Mouse (Mus musculus) liver, adult 2 months (tissue): ENCODE measurements at regions not wholly inside any gene's neighbourhood (a gene's known extent, or its start where the extent isn't known, plus 50 kb on each side); places are given as distances from the start of the nearest gene placed in this dataset.
A peak's percentile ranks its signal among the peaks of the same experiment; 100 is the strongest.

Experiments
- DNase-seq: peaks from one replicate; pipeline ENCODE4 v3.0.0-alpha.2; 2011; ENCODE audit warnings: low read depth, low spot score; ENCODE audit errors: extremely low read depth
- H3K27ac ChIP-seq: fragments of 200-500 bp; replicated peaks from 2 replicates; pipeline ENCODE4 v1.5.1; 2012; ENCODE audit warnings: low read depth, mild to moderate bottlenecking, control low read depth, inconsistent platforms, low read length; ENCODE audit not compliant: insufficient read depth
- H3K27me3 ChIP-seq: fragments of 200-500 bp; 2 replicates; pipeline ENCODE4 v1.6.1; 2012; ENCODE audit warnings: mild to moderate bottlenecking, moderate library complexity, low read length, inconsistent platforms; ENCODE audit not compliant: control insufficient read depth, insufficient read depth
- H3K36me3 ChIP-seq: fragments of 200-500 bp; 2 replicates; pipeline ENCODE4 v1.6.1; 2012; ENCODE audit warnings: low read length, inconsistent platforms; ENCODE audit not compliant: control insufficient read depth, insufficient read depth
- H3K4me1 ChIP-seq: fragments of 200-500 bp; 2 replicates; pipeline ENCODE4 v1.6.1; 2011; ENCODE audit warnings: low read length; ENCODE audit not compliant: control insufficient read depth, insufficient read depth
- H3K4me3 ChIP-seq: fragments of 200-500 bp; 2 replicates; pipeline ENCODE4 v1.5.1; 2011; ENCODE audit warnings: low read depth, mild to moderate bottlenecking, control low read depth, low read length, moderate library complexity; ENCODE audit not compliant: insufficient read depth
- H3K79me2 ChIP-seq: fragments of 200-500 bp; 2 replicates; pipeline ENCODE4 v1.6.1; 2012; ENCODE audit warnings: inconsistent platforms, mild to moderate bottlenecking, low read length, moderate library complexity; ENCODE audit not compliant: control insufficient read depth, insufficient read depth
- H3K9ac ChIP-seq: fragments of 200-500 bp; 2 replicates; pipeline ENCODE4 v1.6.1; 2012; ENCODE audit warnings: low read depth, mild to moderate bottlenecking, control low read depth, inconsistent platforms, low read length
- CTCF ChIP-seq: fragments of 200-500 bp; IDR thresholded peaks from 2 replicates; pipeline ENCODE4 v1.5.1; 2011; ENCODE audit warnings: low read depth, low read length, control low read depth
- POLR2A ChIP-seq: fragments of 200-500 bp; IDR thresholded peaks from 2 replicates; pipeline ENCODE4 v1.6.1; 2011; ENCODE audit warnings: low read length, control low read depth; ENCODE audit not compliant: insufficient read depth; ENCODE audit errors: extremely low read depth
- WGBS: fragments of 180-500 bp; shearing (Covaris S2); methylation state at CpG from one replicate; pipeline ENCODE4 v1.1.7; 2018; 5-methylcytosine and 5-hydroxymethylcytosine counted together

GRCm38 (mm10) chr6:89050575-89051270 is 148.7 kb downstream of the Tpra1 start:
- Histone ChIP-seq H3K36me3 (no peaks in the 10 kb centered on the region), H3K4me1 (no peaks in the 10 kb centered on the region), H3K79me2 (no peaks in the 10 kb centered on the region), H3K9ac (no peak overlapping the region), H3K27me3 (no peaks in the 10 kb centered on the region), H3K4me3 (no peak overlapping the region), H3K27ac (no peak overlapping the region)
- TF ChIP-seq POLR2A: no peak
- no peak for TF ChIP-seq CTCF
- DNase-seq: peak; percentile 6
- 81% methylated on average over 13 of the region's 13 CpGs for WGBS

GRCm38 (mm10) chr6:89052758-89053460 is 150.9 kb downstream of the Tpra1 start:
- WGBS: 75% methylated on average over 9 of the region's 9 CpGs
- TF ChIP-seq CTCF (no peak), POLR2A (no peak)
- no peaks in the 10 kb centered on the region for H3K4me1 ChIP-seq
- no peak for DNase-seq
- H3K4me3 ChIP-seq: no peak overlapping the region
- H3K79me2 ChIP-seq: no peaks in the 10 kb centered on the region
- no peak overlapping the region for H3K27ac ChIP-seq
- no peaks in the 10 kb centered on the region for H3K27me3 ChIP-seq
- H3K36me3 ChIP-seq: no peaks in the 10 kb centered on the region
- H3K9ac ChIP-seq: no peak overlapping the region

GRCm38 (mm10) chr6:89054060-89054459 is 152.0 kb downstream of the Tpra1 start:
- no peak for DNase-seq
- H3K27me3 ChIP-seq: no peaks in the 10 kb centered on the region
- H3K36me3 ChIP-seq: no peaks in the 10 kb centered on the region
- H3K4me3 ChIP-seq: no peak overlapping the region
- H3K9ac ChIP-seq: no peak overlapping the region
- no peak for TF ChIP-seq POLR2A
- no peak for TF ChIP-seq CTCF
- WGBS: 87% methylated on average over 13 of the region's 13 CpGs
- H3K27ac ChIP-seq: no peak overlapping the region
- no peaks in the 10 kb centered on the region for H3K4me1 ChIP-seq
- no peaks in the 10 kb centered on the region for H3K79me2 ChIP-seq

- no peak overlapping the region for H3K27ac ChIP-seq
- no peaks in the 10 kb centered on the region for H3K36me3 ChIP-seq
- no peaks in the 10 kb centered on the region for H3K27me3 ChIP-seq
- H3K9ac ChIP-seq: no peak overlapping the region
- no peaks in the 10 kb centered on the region for H3K79me2 ChIP-seq
- 79% methylated on average over 4 of the region's 4 CpGs for WGBS
- no peak for DNase-seq
- no peaks in the 10 kb centered on the region for H3K4me1 ChIP-seq
- no peak for TF ChIP-seq POLR2A
- TF ChIP-seq CTCF: no peak
- no peak overlapping the region for H3K4me3 ChIP-seq
These were observed 157.5 kb downstream of the Tpra1 start for GRCm38 (mm10) chr6:89059431-89059975.

- 78% methylated on average over 7 of the region's 7 CpGs for WGBS
- no peak for DNase-seq
These were observed 163.0 kb downstream of the Tpra1 start for GRCm38 (mm10) chr6:89064977-89065580.

GRCm38 (mm10) chr6:89066588-89066987 is 164.5 kb downstream of the Tpra1 start:
- no peak for DNase-seq
- Histone ChIP-seq H3K36me3 (no peaks in the 10 kb centered on the region), H3K27ac (no peak overlapping the region), H3K27me3 (no peaks in the 10 kb centered on the region), H3K79me2 (no peaks in the 10 kb centered on the region), H3K9ac (no peak overlapping the region), H3K4me1 (no peaks in the 10 kb centered on the region), H3K4me3 (no peak overlapping the region)
- 86% methylated on average over 5 of the region's 5 CpGs for WGBS
- no peak for TF ChIP-seq POLR2A
- no peak for TF ChIP-seq CTCF

More at GRCm38 (mm10) chr6:89064977-89065580, 163.0 kb downstream of the Tpra1 start:
- H3K36me3 ChIP-seq: no peaks in the 10 kb centered on the region
- no peak overlapping the region for H3K9ac ChIP-seq
- no peak overlapping the region for H3K27ac ChIP-seq
- no peak for TF ChIP-seq CTCF
- TF ChIP-seq POLR2A: no peak
- no peaks in the 10 kb centered on the region for H3K79me2 ChIP-seq
- H3K4me1 ChIP-seq: no peaks in the 10 kb centered on the region
- H3K27me3 ChIP-seq: no peaks in the 10 kb centered on the region
- H3K4me3 ChIP-seq: no peak overlapping the region
